Mouse (Mus musculus): ENCODE measurements around the gene D16Ertd472e. TPM values are rescaled to one million over a fixed set of nuclear protein-coding genes. Genes with fewer than 3 reads are reported as not detected.

The D16Ertd472e gene
- total RNA-seq (2023), result 90.7 TPM

GRCm38 (mm10) chr16:78576478-78577084 lies at the start of gene D16Ertd472e:
D16Ertd472e (minus strand) TSS chr16:78576708.

Other genes with a start within 250 kb of the D16Ertd472e start
- 46.3 TPM for gene Btg3, start 199.5 kb downstream of the D16Ertd472e start, total RNA-seq (2023)